Mouse (Mus musculus) CD4-positive helper T cell, adult 2 months (primary cell): ENCODE results near the gene Ap5m1.
A peak's percentile ranks its signal among the peaks of the same experiment; 100 is the strongest.
"Not testable (repeated sequence)": the region's sequence is repeated elsewhere in the genome, so short reads cannot be mapped to it uniquely, and the experiment has no call there.

Source experiments
- DNase-seq: peaks from one replicate; pipeline ENCODE4 v3.0.0-alpha.2; 2012; ENCODE audit warnings: low read depth, missing footprints, low spot score

Ap5m1 gene

DNA sequence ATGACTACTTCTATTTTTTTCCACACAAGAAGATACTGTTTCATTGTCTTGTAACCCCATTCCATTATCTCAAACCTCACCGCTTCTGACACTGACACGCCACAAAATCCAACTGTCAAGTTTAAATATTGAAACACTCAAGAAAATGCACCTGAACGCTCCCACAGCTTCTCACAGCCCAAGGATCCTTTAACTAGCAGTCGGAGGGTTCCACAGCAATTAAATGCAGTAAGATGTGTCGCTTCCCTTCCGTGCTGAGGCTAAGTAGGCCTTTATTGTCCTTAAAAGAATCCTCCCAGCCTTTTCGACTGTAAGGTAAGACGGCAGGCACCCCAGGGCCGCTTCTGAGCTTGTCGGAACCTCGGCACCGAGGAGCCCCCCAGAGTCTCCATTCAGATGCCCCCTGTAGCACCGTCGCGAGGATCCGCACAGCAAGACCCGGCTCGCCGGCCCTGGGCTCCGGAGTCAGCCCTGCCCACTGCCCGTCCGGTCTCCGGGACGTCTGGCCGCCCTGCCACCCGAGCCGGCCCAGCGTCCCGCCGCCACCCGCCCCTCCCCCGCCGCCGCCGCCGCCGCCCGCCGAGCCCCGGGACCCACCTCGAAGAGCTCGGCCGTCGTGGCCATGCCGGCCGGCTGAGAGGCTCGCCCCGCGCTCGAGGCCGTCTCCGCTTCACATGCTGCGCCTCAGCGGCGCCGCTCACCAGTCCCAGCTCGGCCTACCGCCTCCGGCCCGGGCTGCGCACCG lies at the start of gene Ap5m1:
Gene Ap5m1, plus strand, starts transcription at position 569 of the 745 bp plus-strand sequence.
- DNase-seq, result peak; percentile 50

DNA sequence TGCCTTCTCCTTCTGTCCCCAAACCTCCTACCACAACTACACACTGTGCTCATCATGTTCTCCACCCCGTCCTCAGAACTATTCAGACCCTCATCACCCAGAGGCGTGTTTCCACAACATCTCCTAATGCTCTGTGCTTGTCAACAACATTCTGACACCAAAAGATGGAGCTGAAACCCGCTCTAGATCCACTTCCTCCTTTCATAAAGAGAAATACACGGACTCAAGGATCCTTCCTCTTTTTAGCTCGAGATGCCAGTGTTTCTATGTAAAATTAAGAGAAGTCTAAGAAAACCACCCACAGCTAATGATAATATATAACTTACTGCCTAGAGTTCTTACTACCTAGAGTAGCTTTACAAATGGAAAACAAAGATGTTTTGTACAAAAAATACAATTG lies 46.1 kb upstream of the Ap5m1 start:
- no peak for DNase-seq

DNA sequence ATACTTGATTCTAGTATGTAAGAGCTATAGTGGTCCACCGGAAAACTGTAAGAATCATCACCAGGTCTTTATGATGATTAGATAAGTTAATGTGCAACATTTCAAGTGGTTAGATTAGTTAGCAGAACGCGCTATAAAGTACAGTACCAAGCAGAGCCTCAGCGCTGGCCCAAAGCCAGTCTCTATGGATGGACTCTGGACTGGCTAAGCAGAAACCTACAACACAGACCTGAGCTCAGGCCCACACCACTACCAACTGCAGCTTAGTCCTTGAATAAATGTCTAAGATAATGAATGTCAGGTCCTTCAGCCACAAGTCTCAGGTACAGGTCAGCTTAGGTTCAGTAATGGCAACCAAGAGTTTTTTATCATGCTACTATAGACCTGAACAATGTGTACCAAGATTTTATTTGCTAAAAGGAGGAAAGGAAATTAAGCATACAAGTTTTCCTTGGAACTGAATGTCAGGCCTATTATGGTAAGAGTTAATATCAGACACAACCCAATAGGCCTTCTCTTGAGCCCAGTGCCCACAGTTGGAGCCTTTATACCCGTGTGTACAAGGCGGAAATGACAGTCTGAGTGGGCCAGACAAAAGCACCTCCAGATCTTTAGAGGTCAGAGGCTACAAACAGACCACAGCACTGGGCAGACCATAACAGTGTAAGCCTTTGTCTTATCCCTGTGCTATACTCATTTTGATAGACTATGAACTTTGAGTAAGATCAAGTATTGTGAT lies 38.7 kb upstream of the Ap5m1 start:
- no peak for DNase-seq

DNA sequence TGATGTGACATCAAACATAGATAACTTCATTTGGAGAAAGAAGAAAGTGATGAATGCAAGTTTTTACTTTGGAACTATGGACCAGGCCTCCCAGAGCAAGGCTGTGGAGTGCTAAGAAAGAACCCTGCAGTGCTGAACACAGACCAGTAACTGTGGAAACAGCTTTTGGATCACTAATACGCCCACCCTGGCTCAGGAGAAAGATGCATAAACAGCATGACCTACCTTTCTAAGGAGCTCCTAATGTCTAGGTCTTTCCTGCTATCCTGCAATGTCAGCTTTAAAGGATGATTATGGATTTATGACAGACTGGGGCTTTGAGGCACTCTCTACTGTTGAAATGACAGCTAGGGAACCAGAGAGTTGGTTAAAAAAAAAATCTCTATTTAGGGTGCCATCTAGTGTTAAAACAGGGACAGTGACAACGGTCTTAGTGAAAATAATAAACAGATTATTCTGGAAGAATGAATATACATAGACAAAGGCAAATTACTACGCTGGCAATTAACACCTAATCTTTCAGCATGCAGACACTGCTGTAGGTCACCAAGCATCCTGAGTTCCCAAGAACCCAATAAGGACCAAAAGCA lies 38.0 kb upstream of the Ap5m1 start:
- DNase-seq, result peak; percentile 5

DNA sequence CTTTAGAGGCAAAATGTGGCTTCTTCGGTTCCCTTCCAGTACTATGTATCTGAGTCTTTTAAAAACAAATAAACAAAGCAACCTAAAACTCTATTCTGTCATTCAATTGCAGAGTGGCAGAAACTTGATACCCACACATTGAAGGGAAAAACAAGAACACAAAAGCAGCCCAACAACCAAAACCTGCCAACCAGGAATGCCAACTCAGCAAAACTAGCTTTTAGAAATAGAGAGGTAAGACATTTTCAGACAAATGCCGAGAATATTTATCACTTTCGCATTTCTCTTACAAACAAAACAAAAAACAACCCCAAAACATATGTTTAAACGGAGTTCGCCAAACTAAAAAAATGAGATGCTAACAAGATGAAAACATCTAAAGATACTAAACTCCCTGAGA lies 36.9 kb upstream of the Ap5m1 start:
- no peak for DNase-seq

GRCm38 (mm10) chr14:49045610-49046009 lies 20.3 kb upstream of the Ap5m1 start:
- DNase-seq, result no peak

DNA sequence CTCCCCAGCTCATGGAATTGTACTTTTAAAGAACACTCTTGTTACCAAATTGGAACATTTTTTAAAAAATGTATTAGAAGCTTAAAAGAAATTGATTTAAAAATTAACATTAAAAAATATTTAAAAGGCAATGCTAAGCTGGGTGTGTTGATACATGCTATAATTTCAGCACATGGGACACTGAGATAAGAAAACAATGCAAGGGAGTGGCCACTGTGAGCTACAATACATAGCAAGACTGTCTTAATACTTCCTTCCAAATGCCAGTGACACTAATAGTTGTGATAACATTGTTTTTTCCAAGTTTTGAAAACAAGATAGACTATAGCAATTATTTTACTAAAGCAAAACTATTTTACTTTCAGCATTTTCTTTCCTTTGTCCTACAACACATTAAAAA lies 16.4 kb upstream of the Ap5m1 start:
- no peak for DNase-seq

DNA sequence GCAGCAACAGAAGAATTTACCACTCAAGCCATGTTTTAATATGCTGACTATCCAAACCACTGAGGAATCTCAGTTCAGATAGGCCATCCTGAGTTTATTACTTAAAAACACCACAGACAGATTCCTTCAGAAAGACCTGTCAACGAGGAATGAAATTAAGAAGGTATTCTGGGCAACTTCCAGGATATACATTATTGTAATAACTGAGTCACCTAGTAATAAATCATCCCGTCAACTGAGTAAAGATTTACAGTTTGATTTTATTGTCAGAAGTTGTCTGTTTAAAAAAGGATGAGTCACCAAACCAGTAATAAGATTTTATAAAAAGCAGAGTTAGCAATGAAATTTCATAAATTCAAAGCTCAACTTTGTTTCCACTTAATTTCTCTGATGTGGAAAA lies 2.1 kb upstream of the Ap5m1 start:
- no peak for DNase-seq

GRCm38 (mm10) chr14:49066274-49066823 lies 452 bp downstream of the Ap5m1 start, which contains the start of gene Exoc5:
Gene Exoc5, minus strand, starts transcription at chr14:49066653.
- DNase-seq, result peak; percentile 98

DNA sequence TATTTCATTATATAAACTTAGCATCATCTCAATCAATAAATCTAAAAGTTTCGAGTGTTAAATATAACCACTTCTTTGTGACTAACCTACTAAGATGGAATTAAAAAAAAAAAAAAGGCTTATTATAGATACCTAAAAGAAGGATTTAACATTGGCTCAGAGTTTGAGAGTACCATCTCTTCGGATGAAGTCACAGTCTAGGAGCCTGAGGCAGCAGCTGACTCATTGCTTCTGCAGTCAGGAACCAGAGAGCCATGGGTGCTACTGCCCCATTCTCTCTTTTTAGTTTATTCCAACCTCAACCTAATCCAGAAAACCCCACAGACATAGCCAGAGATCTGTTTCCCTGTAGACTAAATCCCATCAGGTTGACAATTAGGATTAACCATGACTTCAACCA lies 6.9 kb downstream of the Ap5m1 start:
- no peak for DNase-seq

DNA sequence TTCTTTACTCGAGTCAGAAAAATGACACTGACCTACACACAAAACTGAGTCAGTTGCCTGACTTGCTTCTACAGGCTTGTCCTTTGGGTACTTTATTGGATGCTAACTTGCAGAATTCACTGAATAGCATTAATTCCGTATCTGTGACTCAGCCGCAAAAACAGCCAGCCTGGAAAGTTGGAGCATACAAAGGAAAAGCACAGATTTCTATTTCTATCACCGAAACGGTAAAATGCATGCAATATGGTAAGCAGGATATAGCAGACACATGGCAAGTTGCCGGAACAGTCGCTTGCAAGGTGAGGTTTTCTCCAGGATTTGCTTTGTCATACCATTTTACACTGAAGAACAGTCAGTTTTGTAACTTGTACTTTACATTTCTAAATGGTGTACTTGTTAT lies 8.0 kb downstream of the Ap5m1 start:
- no peak for DNase-seq

- no peak for DNase-seq
These were observed 8.5 kb downstream of the Ap5m1 start for GRCm38 (mm10) chr14:49074361-49074760.

DNA sequence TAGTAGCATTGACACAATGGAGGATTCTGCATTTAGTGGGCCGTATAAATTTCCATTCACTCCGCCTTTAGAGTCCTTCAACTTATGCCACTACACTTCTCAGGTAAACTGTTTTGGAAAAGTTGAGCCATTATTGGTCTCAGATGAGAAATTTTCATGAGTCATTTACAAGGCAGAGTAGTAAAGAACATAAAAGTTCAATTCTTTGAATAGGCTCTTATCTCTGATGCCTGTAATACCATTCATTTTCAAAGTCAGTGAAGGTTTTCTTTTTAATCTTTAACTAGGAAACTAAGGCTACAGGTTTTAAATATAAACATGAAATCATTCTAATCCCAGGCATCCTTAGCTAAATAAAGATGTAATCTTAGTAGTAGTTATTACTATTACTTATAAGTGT lies 12.9 kb downstream of the Ap5m1 start:
- no peak for DNase-seq

DNA sequence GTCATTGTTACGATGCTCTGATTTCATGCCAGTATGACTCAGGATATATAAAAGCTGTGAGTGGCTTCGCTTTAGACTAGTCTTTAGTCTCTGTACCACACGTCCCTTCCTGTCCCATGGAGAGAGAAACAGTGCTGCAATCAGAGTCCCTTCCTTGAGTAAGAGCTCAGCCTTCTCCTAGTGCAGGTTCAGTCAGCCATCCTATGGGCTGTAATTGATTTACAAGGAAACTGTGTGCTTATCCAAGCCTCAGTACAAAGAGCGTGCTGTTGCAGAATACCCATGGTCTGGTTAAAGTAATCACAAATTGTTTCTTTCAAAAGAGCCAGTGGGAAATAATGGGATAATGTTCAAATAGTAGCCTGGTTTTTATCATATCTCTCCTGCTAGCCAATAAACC lies 20.6 kb downstream of the Ap5m1 start:
- DNase-seq, result no peak

DNA sequence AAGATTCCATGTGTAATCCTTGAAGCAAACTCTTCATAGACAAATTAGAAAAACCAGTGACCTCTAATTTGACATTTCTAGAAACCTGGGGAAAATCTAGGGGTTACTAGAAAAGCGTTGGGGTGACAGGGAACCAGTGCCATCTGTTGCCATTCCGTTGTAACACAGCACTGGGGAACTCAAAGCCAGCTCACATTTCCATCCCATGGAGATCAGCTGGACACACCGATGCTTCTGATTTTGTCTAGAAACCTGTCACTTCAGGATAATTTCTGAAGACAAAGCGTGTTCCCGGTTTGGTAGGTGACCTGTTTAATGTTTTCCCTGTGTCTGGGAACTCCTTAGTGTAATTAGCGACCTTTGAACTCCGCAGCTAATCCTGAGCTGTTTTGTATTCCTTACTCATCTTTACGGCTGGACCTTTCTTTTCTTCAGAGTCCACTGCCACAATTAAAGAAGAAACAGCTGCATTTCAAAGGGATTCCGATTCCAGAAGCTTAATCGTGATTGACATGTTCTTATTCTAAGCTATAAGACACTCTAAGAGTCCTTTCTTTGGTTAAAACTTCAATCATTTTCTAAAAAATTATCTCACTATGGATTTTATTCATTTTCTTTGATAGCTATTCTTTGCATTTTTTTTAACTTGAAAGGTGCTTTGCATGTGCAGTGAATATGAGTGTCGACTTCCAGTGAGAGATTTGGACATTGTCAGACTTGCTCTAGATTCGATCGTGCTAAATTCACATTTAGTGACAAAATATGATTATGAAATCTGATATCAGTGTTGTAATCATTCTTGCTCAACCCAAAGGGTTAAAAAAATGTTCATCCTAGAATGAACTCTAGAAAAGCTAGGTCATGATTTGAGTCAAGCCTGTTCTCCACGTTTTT lies 22.5 kb downstream of the Ap5m1 start:
- DNase-seq, result no peak

- DNase-seq, result peak; percentile 53
These were observed 23.7 kb downstream of the Ap5m1 start for GRCm38 (mm10) chr14:49089461-49090058.

GRCm38 (mm10) chr14:49090102-49090501 lies 24.2 kb downstream of the Ap5m1 start:
- DNase-seq, result no peak

DNA sequence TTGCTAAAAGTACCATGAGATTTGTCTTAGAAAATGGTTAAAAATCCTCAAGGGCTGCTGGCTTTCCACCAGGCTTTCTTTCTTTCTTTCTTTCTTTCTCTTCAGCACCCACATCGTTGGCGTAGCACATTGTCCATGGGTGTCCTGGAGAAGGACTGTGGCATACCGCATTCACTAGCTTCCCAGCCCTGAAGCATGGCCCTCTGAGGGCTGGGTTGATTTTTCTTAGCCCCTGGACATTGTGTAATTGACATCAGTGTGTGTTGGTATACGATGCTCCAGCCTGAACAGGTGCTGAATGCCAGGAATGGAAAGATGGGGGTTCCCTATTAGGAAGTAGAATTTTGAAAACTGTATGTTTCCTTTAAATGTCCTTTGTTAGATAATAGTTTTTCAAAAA lies 25.4 kb downstream of the Ap5m1 start:
- no peak for DNase-seq

DNA sequence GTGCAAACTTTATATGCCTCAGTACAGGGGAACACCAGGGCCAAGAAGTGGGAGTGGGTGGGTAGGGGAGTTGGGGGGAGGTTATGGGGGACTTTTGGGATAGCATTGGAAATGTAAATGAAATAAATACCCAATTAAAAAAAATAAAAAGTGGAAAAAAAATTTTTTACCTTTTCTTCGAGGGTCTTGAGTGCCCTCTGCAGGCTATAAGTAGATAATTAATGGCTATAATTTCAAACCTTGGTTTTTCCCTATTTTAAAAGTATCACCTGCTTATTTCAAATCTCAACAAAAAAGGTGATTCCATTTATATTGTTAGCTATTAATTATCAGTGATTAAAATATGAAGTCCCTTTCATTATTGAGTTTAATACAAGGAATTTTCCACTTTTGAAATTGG lies 25.9 kb downstream of the Ap5m1 start:
- not testable (repeated sequence) for DNase-seq

- DNase-seq, result peak; percentile 50
These were observed 52.5 kb downstream of the Ap5m1 start for GRCm38 (mm10) chr14:49118381-49118780.

- no peak for DNase-seq
These were observed 55.8 kb downstream of the Ap5m1 start for GRCm38 (mm10) chr14:49121723-49122122.
